Mouse (Mus musculus): ENCODE data around the gene Pgghg. TPM values are rescaled to one million over a fixed set of nuclear protein-coding genes. Genes with fewer than 3 reads are reported as not detected.
"Not testable (repeated sequence)": the region's sequence is repeated elsewhere in the genome, so short reads cannot be mapped to it uniquely, and the experiment has no call there.

Pgghg gene
- polyA plus RNA-seq, 1 experiment from 2014 or later = 20.5 TPM

DNA sequence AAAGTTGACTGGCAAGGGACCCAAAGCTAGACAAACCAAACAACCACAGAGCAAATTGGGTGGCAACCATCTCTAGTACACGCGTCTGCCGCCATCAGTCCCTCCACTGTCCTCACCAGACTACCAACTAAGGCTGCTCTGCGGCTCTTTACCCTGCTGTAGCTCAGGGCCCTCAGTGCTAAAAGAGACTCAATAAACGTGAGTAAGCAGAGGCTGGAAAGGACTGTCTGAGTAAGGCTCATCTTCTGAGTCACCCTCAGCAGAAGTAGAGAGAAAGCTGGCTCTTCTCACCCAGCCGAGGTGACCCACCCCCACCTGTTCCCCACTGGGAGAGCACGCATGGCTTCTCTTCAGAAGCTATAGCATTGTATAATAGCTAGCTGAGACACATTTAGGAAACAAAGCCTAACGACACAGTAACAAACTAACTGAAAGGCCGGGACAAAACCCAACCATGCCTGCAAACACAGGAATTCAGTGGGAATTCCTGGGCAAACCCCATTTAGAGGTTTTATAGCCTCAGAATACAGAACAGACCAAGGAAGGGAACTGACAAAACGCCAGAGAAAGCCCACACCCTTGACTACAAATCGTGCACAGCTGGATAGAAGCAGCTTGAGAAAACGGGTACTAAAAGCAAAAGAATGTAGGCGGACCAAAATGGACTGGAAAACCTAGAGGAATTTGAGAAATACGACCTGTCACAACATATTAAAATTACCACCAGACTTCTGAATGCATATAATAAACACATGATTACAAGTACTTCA, 32.4 kb downstream of the Pgghg start:
- Histone ChIP-seq H3K27me3 (ENCODE audit: control insufficient read depth, insufficient read depth, low read depth, low read length) (no peaks in the 10 kb centered on the region), H3K9me3 (ENCODE audit: control insufficient read depth, low read length) (no peaks in the 10 kb centered on the region), H3K4me3 (ENCODE audit: low read length) (no peak overlapping the region), H3K36me3 (ENCODE audit: control insufficient read depth, insufficient read depth, low read length) (no peaks in the 10 kb centered on the region), H3K4me2 (ENCODE audit: low read depth, low read length) (no peak overlapping the region), H3K27ac (ENCODE audit: low read length) (no peak overlapping the region), H3K4me1 (replicated peaks; ENCODE audit: control insufficient read depth, insufficient read depth, low read length) (peaks cover 10% of the 10 kb centered on the region), H3K9ac (ENCODE audit: low read length) (no peak overlapping the region)
- 47% methylated on average over 14 of the region's 14 CpGs for WGBS
- ATAC-seq (ENCODE audit: low read depth) = no peak

DNA sequence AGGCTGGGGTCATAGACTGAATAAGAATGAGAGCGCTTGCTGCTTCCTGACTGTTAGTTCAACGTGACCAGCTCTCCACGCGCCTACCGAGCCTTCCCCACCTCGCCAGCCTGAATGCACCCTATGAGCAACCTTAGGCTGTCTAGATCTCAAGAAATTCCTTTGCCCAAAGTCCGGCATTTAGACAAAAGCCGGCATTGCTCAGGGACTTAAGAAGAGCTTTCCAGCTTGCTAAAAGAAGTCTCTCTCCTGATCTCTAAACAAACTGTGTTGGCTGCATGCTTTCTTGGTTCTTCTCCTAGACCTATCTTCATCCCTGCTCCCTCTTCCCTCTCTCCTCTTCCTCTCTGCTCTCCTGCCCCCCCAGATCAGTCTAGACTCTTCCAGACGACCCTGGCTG, 33.7 kb downstream of the Pgghg start:
- H3K27me3 ChIP-seq (ENCODE audit: control insufficient read depth, insufficient read depth, low read depth, low read length) = no peaks in the 10 kb centered on the region
- H3K27ac ChIP-seq (ENCODE audit: low read length) = no peak overlapping the region
- H3K9me3 ChIP-seq (ENCODE audit: control insufficient read depth, low read length) = no peaks in the 10 kb centered on the region
- no peak overlapping the region for H3K4me2 ChIP-seq (ENCODE audit: low read depth, low read length)
- ATAC-seq (ENCODE audit: low read depth) = no peak
- no peak overlapping the region for H3K4me3 ChIP-seq (ENCODE audit: low read length)
- 11% methylated on average over 9 of the region's 9 CpGs for WGBS
- peaks cover 10% of the 10 kb centered on the region for H3K4me1 ChIP-seq (replicated peaks; ENCODE audit: control insufficient read depth, insufficient read depth, low read length)
- no peak overlapping the region for H3K9ac ChIP-seq (ENCODE audit: low read length)
- no peaks in the 10 kb centered on the region for H3K36me3 ChIP-seq (ENCODE audit: control insufficient read depth, insufficient read depth, low read length)

DNA sequence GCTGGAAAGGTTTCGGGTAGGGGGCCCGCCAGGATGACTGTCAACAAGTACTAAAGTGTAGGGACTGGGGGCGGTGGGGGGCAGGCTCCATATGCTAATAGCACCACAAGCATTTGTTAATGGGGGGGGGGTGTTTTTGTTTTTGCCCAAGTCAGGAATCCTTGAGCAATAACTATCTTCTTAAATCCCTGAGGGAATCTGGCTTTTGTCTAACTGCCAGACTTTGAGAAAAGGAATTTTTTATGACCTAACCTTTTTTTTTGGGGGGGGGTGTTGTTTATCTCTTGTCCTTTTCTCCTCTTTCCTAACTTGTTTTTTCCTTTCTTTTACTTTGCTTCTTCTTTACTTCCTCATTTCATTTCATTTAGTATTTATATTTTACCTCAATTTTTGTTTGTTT, 34.3 kb downstream of the Pgghg start:
- Histone ChIP-seq H3K36me3 (ENCODE audit: control insufficient read depth, insufficient read depth, low read length) (no peaks in the 10 kb centered on the region), H3K27me3 (ENCODE audit: control insufficient read depth, insufficient read depth, low read depth, low read length) (no peaks in the 10 kb centered on the region), H3K4me1 (replicated peaks; ENCODE audit: control insufficient read depth, insufficient read depth, low read length) (peaks cover 10% of the 10 kb centered on the region), H3K27ac (ENCODE audit: low read length) (no peak overlapping the region), H3K4me2 (ENCODE audit: low read depth, low read length) (no peak overlapping the region), H3K4me3 (ENCODE audit: low read length) (no peak overlapping the region), H3K9me3 (ENCODE audit: control insufficient read depth, low read length) (no peaks in the 10 kb centered on the region), H3K9ac (ENCODE audit: low read length) (no peak overlapping the region)
- WGBS = 32% methylated on average over 3 of the region's 3 CpGs
- ATAC-seq (ENCODE audit: low read depth) = no peak

DNA sequence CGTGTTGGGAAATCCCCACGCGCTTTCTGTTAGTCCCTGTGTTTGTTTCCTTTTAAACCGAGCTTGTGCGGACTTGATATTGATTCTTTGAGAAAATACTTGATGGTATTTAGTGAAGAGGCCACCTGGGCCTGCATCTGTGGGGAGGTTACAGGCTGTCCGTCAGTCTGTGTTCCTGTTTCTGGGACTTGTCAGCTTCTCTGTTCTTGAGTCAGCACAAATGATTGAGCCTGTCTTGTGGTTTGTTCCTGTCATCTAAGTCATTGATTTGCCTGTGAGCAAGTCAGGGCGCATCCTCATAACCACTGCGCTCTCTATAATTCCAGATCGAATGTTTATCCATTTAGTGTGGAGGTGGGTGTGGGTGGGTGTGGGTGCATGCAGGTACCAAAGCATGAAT, 35.5 kb downstream of the Pgghg start:
- not testable (repeated sequence) for ATAC-seq (ENCODE audit: low read depth)
- 87% methylated on average over 9 of the region's 9 CpGs for WGBS

DNA sequence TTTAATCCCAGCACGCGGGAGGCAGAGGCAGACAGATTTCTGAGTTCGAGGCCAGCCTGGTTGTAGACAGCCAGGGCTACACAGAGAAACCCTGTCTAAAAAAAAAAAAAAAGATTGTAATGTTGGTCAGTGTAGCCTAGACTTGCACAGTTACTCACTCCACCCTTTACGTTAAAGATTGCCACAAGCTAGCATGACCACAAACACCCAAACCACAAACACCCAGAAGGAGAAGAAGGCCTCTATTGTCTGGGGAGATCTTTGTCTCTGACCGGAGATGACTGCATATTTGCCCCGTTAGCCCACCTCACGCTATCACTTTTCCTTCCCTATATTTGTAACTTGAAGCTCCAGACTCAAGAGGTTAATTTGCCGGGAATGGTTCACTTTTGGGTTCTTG, 40.5 kb downstream of the Pgghg start:
- 79% methylated on average over 8 of the region's 8 CpGs for WGBS
- no peaks in the 10 kb centered on the region for H3K27me3 ChIP-seq (ENCODE audit: control insufficient read depth, insufficient read depth, low read depth, low read length)
- no peak overlapping the region for H3K9ac ChIP-seq (ENCODE audit: low read length)
- H3K27ac ChIP-seq (ENCODE audit: low read length) = no peak overlapping the region
- peaks cover 3% of the 10 kb centered on the region; the same call in 1 of the 2 replicates for H3K9me3 ChIP-seq (ENCODE audit: control insufficient read depth, low read length)
- no peak overlapping the region for H3K4me3 ChIP-seq (ENCODE audit: low read length)
- ATAC-seq (ENCODE audit: low read depth) = no peak
- no peaks in the 10 kb centered on the region for H3K4me1 ChIP-seq (replicated peaks; ENCODE audit: control insufficient read depth, insufficient read depth, low read length)
- no peaks in the 10 kb centered on the region for H3K36me3 ChIP-seq (ENCODE audit: control insufficient read depth, insufficient read depth, low read length)
- no peak overlapping the region for H3K4me2 ChIP-seq (ENCODE audit: low read depth, low read length)

More for the DNA sequence above, 35.5 kb downstream of the Pgghg start:
- H3K9ac ChIP-seq (ENCODE audit: low read length); H3K36me3 ChIP-seq (ENCODE audit: control insufficient read depth, insufficient read depth, low read length); H3K4me2 ChIP-seq (ENCODE audit: low read depth, low read length); H3K9me3 ChIP-seq (ENCODE audit: control insufficient read depth, low read length); H3K4me3 ChIP-seq (ENCODE audit: low read length); H3K4me1 ChIP-seq (replicated peaks; ENCODE audit: control insufficient read depth, insufficient read depth, low read length); H3K27ac ChIP-seq (ENCODE audit: low read length); H3K27me3 ChIP-seq (ENCODE audit: control insufficient read depth, insufficient read depth, low read depth, low read length): not testable (repeated sequence)

DNA sequence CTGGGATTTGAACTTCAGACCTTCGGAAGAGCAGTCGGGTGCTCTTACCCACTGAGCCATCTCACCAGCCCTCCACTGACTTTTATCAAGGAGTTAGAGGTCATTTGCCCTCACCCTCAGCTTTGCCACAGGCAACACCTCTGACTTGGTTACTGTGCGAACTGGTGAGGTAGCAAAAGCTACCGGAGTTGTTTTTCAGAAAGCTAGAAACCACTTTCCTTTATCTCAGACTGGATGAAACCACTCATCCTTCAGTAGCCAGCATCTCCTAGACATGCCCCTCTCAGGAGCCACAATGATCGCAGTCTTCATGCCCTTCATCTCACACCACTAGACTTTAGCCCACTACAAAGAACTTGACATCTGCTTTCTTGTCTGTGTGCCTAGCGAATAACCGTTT, 41.8 kb downstream of the Pgghg start:
- ATAC-seq (ENCODE audit: low read depth) = no peak
- Histone ChIP-seq H3K27me3 (ENCODE audit: control insufficient read depth, insufficient read depth, low read depth, low read length) (no peaks in the 10 kb centered on the region), H3K36me3 (ENCODE audit: control insufficient read depth, insufficient read depth, low read length) (no peaks in the 10 kb centered on the region), H3K4me1 (replicated peaks; ENCODE audit: control insufficient read depth, insufficient read depth, low read length) (no peaks in the 10 kb centered on the region), H3K9me3 (ENCODE audit: control insufficient read depth, low read length) (peaks cover 3% of the 10 kb centered on the region; the same call in 1 of the 2 replicates), H3K9ac (ENCODE audit: low read length) (no peak overlapping the region), H3K4me2 (ENCODE audit: low read depth, low read length) (no peak overlapping the region), H3K4me3 (ENCODE audit: low read length) (no peak overlapping the region), H3K27ac (ENCODE audit: low read length) (no peak overlapping the region)
- 78% methylated on average over 7 of the region's 7 CpGs for WGBS

DNA sequence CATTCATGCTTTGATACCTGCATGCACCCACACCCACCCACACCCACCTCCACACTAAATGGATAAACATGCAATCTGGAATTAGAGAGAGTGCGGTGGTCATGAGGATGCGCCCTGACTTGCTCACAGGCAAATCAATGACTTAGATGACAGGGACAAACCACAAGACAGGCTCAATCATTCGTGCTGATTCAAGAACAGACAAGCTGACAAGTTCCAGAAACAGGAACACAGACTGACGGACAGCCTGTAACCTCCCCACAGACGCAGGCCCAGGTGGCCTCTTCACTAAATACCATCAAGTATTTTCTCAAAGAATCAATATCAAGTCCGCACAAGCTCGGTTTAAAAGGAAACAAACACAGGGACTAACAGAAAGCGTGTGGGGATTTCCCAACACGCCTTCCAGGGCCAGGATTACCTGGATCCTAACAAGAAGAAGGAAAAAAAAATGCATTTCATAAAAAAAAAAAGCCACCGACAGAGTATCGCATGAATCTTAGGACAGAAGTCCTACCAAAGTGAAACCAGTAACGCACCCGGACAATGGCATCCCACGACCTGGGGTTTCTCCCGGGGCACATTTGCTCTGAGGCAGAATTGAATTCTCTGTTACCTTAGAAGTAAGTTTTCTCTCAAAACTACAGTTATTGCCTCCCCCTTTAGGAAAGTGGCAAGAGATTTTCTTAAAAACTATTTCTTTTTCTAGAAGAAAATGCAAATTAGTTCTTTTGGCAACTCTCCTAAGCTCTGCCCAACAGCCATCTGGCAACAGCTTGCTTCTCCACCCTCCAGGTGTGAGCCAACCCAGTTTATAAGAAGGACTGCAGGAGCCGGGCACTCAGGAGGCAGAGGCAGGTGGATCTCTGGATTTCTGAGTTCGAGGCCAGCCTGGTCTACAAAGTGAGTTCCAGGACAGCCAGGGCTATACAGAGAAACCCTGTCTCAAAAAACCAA, 46.3 kb downstream of the Pgghg start:
- Histone ChIP-seq H3K36me3 (ENCODE audit: control insufficient read depth, insufficient read depth, low read length) (no peaks in the 10 kb centered on the region), H3K27me3 (ENCODE audit: control insufficient read depth, insufficient read depth, low read depth, low read length) (no peaks in the 10 kb centered on the region), H3K4me1 (replicated peaks; ENCODE audit: control insufficient read depth, insufficient read depth, low read length) (no peaks in the 10 kb centered on the region), H3K27ac (ENCODE audit: low read length) (no peak overlapping the region), H3K4me3 (ENCODE audit: low read length) (no peak overlapping the region), H3K4me2 (ENCODE audit: low read depth, low read length) (no peak overlapping the region), H3K9me3 (ENCODE audit: control insufficient read depth, low read length) (peaks cover 3% of the 10 kb centered on the region; the same call in 1 of the 2 replicates), H3K9ac (ENCODE audit: low read length) (no peak overlapping the region)
- WGBS = 82% methylated on average over 17 of the region's 17 CpGs
- ATAC-seq (ENCODE audit: low read depth) = no peak

DNA sequence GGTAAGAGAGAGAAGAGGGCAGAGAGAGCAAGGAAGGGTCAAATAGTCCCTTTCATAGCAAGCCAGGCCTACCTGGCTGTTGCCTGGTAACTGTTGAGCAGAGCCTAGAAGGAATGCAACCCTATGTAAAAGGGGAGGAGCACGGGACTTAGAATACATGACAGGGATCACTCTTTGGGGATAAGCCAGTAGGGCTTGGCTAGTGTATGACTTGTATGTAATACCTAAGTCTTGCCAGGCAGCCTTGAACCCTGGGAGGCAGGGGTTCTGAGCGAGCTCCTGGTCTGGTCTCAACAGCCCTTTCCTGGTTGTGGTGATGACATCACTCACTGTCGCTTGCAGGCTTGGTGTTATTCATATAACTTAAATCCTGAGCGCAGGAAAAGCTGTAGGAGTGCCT, 47.8 kb downstream of the Pgghg start:
- peaks cover 3% of the 10 kb centered on the region; the same call in 1 of the 2 replicates for H3K9me3 ChIP-seq (ENCODE audit: control insufficient read depth, low read length)
- no peak overlapping the region for H3K4me2 ChIP-seq (ENCODE audit: low read depth, low read length)
- 65% methylated on average over 4 of the region's 4 CpGs for WGBS
- no peaks in the 10 kb centered on the region for H3K4me1 ChIP-seq (replicated peaks; ENCODE audit: control insufficient read depth, insufficient read depth, low read length)
- no peak overlapping the region for H3K9ac ChIP-seq (ENCODE audit: low read length)
- H3K27ac ChIP-seq (ENCODE audit: low read length) = no peak overlapping the region
- no peak for ATAC-seq (ENCODE audit: low read depth)
- no peaks in the 10 kb centered on the region for H3K27me3 ChIP-seq (ENCODE audit: control insufficient read depth, insufficient read depth, low read depth, low read length)
- H3K4me3 ChIP-seq (ENCODE audit: low read length) = no peak overlapping the region
- H3K36me3 ChIP-seq (ENCODE audit: control insufficient read depth, insufficient read depth, low read length) = no peaks in the 10 kb centered on the region

DNA sequence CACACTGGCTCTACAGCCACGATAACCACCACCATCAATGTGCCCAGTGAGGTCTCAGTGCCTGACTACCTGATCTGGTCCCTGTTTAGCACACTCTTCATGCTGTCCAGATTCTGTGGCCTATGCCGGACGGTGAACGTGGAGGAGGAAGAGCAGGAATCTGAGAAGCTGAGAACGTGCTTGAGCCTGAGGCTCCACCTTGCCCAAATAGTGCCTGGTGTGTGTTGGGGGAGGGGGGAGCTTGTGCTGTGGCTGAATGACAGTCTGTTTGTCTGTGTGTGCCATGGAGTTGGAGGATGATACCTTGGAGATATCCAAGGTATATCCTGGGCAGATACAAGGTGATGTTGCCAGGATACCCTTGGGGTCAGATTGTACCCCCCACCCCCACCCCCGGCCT, 49.0 kb downstream of the Pgghg start:
- H3K9ac ChIP-seq (ENCODE audit: low read length) = no peak overlapping the region
- H3K36me3 ChIP-seq (ENCODE audit: control insufficient read depth, insufficient read depth, low read length) = no peaks in the 10 kb centered on the region
- H3K4me1 ChIP-seq (replicated peaks; ENCODE audit: control insufficient read depth, insufficient read depth, low read length) = no peaks in the 10 kb centered on the region
- no peak overlapping the region for H3K4me3 ChIP-seq (ENCODE audit: low read length)
- no peak overlapping the region for H3K4me2 ChIP-seq (ENCODE audit: low read depth, low read length)
- no peak overlapping the region for H3K27ac ChIP-seq (ENCODE audit: low read length)
- peak; percentile 34; the same call in 1 of the 2 replicates for ATAC-seq (ENCODE audit: low read depth)
- H3K27me3 ChIP-seq (ENCODE audit: control insufficient read depth, insufficient read depth, low read depth, low read length) = no peaks in the 10 kb centered on the region
- H3K9me3 ChIP-seq (ENCODE audit: control insufficient read depth, low read length) = peaks cover 3% of the 10 kb centered on the region; the same call in 1 of the 2 replicates
- WGBS = 41% methylated on average over 6 of the region's 6 CpGs
